Mouse (Mus musculus): Measurements from ENCODE around the gene Atp2b2.

Atp2b2 gene

GRCm38 (mm10) chr6:113712718-113713117, 329.7 kb downstream of the Atp2b2 start:
- DNase-seq (ENCODE audit: low spot score) = no peak

GRCm38 (mm10) chr6:113697222-113698205, 344.9 kb downstream of the Atp2b2 start:
- DNase-seq (ENCODE audit: low spot score) = peak; percentile 24

GRCm38 (mm10) chr6:113696582-113697221, 345.7 kb downstream of the Atp2b2 start, which contains the start of gene Tatdn2:
Gene Tatdn2 (plus strand): TSS chr6:113697050.
- DNase-seq (ENCODE audit: low spot score) = peak; percentile 94

- no peak for DNase-seq (ENCODE audit: low spot score)
These were observed 346.6 kb downstream of the Atp2b2 start for GRCm38 (mm10) chr6:113695766-113696355.

GRCm38 (mm10) chr6:113695203-113695602, 347.2 kb downstream of the Atp2b2 start:
- DNase-seq (ENCODE audit: low spot score) = no peak

Data from spleen, adult 12 weeks (tissue).